Mouse (Mus musculus): Measurements from ENCODE around the gene Gm48551.

Gm48551 gene

DNA sequence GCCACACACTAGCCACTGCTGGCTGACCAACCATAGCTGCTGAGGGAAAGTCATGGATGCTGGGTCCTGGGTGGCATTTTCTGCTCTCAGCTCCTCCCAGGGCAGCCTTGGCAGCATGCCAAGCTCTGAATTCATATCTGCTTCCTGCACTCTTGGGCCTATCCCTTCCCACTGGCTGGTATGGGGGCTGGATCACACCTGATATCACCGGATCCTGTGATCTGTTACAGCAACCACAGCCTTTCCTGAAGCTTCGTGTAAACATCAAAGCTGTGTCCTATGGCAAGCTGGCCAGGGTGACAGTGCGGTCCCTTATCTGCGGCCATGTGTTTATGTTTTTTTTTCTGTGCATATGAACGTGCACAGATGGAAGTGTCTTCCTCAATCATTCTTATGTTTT, 2.2 kb upstream of the Gm48551 start:
- no peak for DNase-seq (ENCODE audit: low read depth, low spot score)

DNA sequence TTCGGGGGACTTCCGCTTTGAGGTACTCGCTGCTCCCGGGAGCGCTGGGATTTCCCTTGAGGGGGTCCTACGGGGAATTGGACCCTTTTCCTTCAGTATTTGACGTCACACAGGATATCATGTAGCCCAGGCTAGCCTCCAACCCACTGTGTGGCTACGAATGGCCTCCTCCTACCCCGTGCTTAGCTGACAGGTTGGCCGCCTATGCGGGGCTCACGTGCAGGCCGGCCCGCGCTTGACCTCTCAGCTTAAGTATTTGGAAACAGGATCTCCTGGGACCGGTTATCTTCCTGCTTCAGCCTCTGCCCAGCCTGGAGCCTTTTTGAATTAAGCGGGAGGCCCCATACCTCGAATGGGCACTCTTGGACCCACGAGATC, 328 bp downstream of the Gm48551 start:
- no peak for DNase-seq (ENCODE audit: low read depth, low spot score)

DNA sequence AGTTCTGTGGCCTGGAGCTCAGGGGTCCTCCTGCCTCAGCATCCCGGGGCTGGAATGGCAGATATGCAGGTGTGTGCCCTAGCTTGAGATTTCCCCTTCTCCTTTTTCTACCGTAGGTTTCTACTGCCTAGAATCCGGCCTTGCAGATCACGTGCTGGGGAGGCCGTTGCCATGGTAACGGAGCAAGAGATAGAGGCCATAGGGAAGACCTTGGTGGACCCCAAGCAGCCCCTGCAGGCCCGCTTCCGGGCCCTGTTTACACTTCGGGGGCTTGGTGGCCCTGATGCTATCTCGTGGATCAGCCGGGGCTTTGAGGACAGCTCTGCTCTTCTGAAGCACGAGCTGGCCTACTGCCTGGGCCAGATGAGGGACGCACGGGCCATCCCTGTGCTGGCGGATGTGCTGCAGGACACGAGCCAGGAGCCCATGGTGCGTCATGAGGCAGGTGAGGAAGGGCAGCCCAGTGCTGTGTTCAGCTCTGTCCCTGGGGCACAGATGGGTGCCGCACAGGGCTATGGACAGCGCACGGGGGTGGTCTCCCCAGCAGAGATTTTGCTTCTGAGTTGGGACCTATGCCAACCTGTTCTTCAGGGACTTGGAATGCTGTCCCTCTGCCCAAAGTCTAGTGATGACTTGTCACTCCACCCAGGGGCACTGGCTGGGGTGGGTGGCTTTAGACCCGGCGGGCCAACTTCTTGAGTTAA, 1.5 kb downstream of the Gm48551 start:
- no peak for DNase-seq (ENCODE audit: low read depth, low spot score)

DNA sequence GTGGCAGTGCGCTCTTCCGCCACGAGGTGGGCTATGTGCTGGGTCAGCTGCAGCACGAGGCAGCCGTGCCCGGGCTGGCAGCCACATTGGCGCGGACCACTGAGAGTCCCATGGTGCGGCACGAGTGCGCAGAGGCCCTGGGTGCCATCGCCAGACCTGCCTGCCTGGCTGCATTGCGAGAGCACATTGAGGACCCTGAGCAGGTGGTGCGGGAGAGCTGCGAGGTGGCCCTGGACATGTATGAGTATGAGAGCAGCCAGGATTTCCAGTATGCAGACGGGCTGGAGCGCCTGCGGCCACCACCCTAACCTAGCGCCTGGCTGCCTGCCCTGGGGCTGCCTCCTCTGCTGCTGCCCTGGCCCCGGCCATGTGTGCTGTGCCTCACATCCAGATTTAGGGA, 3.5 kb downstream of the Gm48551 start:
- no peak for DNase-seq (ENCODE audit: low read depth, low spot score)

DNA sequence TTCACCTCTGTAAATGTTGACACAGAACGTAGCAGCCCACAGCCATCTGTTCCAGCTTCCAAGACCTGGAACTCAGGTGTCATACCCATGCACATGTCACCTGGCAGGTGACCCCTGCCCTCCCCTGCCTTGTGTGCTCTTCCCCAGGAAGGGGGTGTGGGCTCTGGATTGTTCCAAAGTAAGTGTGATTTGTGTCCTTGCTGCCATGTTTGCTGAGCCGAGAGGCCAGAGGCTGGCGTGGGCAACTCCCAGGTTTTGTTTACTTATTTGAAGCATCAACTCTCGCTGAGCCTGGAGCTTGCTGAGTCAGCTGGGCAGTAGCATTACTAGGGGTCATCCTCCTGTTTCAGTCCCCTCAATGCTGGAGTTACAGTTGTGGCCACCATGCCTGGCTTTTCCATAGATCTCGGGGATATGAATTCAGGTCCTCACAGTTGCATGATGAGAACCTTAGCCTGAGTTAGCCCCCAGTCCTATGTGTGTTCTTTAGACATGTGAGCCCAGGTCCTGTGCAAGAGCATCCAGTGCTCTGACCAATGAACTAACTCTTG, 4.3 kb downstream of the Gm48551 start, which contains the start of gene Gm48552:
Gene Gm48552 (plus strand): TSS at position 501 of the 551 bp plus-strand sequence.
- no peak for DNase-seq (ENCODE audit: low read depth, low spot score)

DNA sequence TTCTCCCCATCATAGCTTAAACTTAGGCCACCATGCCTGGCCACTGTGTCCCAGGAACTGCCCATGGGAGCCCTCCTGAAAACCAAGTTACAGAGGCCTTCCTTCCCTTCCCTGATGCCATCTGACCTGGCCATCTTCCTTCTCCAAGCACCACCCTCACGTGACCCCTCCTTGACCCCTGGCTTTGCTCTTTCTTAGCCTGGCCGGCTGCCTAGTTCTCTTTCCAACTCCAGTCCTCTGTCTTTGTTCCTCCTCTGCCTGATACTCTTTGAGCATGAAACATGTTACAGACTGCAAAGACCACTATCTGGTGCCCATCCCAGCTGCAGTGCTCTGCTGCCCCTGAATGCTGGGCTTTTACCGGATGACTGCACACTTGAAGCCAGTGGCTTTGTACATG, 5.1 kb downstream of the Gm48551 start:
- no peak for DNase-seq (ENCODE audit: low read depth, low spot score)

DNA sequence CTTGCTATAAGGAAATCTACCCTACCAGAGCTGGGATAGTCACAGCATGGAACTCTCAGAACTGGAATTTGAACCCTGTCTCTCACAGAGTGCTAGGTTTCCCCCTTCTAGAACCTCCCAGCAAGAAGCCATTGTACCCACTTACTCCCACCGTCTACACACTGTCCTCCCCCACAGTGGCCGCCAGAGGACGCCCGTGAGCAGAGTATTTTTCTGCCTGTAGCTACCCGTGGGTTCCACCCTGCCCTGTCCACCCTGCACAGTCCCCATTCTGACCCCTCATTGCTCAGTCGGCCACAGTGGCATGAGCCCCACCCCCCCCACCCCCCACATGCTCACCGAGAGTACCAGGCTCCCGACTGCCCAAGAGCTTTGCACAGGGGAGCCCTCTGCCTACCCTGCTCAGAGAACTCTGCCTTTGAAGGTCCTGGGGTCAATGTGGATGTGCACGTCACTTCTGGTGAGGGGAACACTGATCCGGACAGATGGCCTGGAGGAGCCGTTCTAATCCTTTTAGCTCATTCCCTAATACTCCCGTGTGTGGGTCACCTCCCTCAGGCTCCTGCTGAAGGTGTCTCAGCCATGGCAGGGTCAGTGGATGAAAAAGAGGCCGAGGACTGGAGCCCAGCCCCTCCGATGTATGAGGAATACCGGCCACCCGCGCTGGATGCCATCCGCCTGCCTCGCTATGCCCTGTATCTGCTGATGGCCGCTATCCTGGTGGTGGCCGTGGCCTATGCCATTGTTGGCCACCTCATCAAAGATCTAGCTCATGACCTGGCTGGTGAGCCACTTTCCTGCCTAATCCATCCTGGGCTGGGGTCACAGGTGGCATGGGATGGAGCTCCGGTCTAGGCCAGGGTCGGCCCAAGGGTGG, 5.8 kb downstream of the Gm48551 start:
- no peak for DNase-seq (ENCODE audit: low read depth, low spot score)

DNA sequence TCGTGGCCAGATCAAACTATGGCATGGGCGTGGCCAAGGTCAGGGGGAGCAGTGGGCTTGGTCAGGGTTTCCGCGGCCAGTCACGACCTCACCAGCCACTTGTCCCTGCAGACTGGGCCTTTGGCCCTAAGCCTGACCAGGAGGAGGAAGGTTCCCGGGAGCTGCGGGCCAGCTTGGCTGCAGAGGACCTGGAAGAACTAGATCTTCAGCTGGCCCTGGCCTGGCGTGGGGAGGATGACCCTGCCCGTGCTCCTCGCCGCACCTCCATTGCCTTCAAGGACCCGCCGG, 6.4 kb downstream of the Gm48551 start:
- DNase-seq (ENCODE audit: low read depth, low spot score): no peak

DNA sequence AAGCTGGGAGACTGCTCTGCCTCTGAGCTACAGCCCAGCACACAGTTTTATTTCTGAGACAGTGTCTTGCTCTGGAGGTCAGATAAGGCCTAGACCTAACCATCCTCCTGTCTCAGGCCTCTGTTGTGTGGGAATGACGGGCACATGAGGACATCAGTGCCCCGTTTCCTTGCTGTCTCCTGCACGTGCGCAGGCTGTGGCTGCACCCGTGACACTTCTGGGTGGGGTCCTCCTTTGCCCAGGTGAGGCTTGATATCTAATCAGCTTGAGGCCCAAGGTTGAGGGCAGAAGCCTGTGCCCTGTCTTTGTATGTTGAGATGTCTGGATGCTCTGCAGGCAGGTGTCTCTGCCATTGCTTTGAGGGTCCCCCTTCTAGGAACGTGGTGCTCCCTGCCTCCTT, 8.0 kb downstream of the Gm48551 start:
- DNase-seq (ENCODE audit: low read depth, low spot score): no peak

DNA sequence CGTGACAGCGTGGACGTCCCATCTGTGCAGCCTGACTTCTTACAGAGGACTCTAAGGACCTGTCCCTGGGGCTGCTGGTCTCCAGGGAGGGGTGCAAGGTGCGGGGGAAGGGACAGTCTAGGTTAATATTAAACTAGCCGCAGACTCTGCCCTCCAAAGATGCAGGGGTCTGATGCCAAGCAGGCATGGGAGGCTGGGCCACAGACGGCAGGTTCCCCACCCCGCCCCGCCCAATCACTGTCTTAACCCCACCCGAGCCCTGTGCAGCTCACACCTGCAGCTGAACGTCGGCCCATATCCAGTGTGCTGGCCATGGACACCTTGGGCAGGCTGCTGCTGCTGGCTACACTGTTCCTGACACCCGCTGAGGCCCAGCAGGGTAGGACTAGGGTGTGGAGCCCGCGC, 8.5 kb downstream of the Gm48551 start, which contains the start of gene Smim24:
Gene Smim24 (plus strand): TSS at position 271 of the 405 bp plus-strand sequence.
- no peak for DNase-seq (ENCODE audit: low read depth, low spot score)

DNA sequence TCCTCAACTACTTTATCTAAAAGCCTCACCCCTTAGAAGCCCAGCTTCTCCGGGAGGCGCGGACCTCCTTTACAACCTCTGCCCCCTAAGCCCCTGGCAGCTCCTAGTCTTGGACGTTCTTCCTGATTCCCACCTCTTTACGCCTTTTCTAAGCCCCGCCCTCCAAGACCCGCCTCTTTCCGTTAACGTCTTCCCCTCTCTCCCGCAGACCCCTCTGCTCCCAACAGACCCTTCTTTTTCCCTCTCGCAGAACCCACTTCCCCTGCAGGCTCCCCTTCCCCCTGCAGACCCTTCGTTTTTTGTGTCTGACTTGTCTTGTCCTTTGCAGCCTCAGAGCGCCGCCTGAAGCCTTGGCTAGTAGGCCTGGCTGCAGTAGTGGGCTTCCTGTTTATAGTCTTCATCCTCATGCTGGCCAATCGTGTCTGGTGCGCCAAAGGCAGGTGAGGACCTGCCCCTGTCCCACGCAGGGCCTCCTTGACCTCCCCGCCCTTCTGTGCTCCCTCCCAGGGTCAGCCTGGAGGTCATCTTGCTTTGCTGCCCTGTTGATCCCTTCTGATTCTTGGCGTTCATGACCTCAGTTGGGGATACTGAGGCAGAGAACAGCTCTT, 9.3 kb downstream of the Gm48551 start:
- no peak for DNase-seq (ENCODE audit: low read depth, low spot score)

DNA sequence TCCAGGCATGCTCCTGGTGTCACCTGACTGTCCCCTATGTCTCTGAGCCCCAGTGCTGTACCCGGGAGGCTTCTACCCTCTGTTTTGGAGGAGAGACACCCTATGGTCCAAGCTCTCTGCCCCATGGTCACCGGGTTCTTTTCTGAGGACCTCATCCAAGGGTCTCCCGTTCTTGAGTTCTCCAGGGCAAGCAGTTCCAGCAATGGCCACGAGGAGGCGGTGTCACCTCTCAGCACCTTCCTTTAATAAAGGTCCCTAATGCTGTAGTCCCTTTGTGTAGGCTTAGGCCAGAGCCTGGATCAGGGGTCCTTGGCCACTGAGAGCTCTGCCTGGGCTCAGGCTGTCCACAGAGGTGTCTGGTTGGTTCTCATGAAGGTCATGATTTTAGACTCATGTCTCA, 10.9 kb downstream of the Gm48551 start:
- no peak for DNase-seq (ENCODE audit: low read depth, low spot score)

DNA sequence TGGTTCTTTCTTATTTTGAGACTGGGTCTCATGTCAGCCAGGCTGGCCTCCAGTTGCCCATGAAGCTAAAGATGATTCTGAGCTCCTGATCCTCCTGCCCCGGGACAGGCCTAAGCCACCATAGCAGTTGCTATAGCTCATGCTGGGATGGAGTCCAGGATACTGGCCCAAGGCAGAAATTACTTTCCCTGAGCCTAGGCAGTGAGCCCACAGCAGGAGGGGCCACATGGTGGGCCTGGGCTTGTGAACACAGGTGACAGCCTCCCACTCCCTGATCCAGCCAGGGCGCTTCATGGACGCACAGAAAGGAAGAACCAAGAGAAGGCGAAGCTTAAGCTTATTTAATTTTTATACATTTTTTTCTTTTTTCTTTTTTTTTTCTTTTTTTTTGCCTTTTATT, 11.6 kb downstream of the Gm48551 start:
- no peak for DNase-seq (ENCODE audit: low read depth, low spot score)

DNA sequence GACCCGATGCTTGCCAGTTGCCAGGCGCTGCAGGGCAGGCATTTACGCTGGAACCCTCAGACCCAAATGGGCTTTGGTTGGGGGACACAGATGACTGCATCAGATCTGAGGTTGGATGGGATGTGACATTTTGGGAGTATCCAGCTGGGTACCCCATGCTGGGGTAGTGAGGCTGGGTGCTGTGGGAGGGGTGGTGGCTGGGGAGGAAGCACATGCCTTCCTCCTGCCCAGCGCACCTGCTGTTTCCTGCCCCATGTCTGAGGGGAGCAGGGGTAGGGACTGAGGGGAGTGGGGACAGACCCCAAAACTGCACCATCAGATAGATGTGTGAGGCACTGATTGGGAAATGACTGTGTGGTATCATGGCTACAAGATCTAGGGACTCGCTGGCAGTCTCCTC, 12.5 kb downstream of the Gm48551 start:
- DNase-seq (ENCODE audit: low read depth, low spot score): no peak

DNA sequence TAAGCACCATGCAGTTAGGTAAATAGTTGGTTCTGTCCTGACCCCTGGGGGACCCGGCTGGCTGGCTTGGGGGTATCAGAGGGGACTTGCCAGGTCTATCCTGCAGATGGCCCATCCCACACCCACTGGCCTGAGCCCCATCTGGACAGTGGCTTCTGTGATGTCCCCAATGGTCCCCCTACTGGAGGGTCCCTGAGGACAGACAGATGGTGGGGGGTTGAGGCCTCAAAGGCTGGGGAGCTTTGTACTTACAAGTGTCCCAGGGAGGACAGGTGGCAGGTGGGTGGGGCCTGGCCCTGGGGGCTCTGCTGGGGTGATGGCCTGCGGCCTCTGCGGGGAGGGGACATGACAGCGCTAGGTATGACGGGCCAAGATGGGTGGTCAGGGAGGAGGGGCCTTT, 15.0 kb downstream of the Gm48551 start:
- no peak for DNase-seq (ENCODE audit: low read depth, low spot score)

DNA sequence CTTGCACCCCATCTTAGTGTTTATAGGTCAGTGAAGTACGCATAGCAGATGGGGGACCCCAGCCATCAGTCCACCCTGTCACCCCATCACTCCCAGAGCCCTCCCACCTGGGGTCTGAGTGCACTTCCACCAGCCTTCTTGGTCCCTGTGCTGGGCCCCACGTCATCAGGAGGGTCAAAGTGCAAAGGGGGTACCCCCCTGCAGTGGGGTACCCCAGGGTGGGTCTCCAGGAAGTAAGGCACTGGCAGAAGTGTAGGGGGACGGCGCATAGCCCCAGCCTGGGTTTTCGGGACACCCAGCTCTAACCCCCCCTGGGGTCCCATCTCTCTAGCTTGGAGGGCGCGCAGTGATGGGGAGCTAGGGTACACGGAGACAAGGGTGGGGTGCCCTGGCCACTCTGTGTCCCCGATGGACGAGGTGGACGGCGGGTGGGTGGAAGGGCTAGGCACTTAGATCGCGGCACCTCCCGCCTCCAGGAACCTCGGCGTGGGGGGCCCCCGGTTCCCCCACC, 15.6 kb downstream of the Gm48551 start:
- no peak for DNase-seq (ENCODE audit: low read depth, low spot score)

DNA sequence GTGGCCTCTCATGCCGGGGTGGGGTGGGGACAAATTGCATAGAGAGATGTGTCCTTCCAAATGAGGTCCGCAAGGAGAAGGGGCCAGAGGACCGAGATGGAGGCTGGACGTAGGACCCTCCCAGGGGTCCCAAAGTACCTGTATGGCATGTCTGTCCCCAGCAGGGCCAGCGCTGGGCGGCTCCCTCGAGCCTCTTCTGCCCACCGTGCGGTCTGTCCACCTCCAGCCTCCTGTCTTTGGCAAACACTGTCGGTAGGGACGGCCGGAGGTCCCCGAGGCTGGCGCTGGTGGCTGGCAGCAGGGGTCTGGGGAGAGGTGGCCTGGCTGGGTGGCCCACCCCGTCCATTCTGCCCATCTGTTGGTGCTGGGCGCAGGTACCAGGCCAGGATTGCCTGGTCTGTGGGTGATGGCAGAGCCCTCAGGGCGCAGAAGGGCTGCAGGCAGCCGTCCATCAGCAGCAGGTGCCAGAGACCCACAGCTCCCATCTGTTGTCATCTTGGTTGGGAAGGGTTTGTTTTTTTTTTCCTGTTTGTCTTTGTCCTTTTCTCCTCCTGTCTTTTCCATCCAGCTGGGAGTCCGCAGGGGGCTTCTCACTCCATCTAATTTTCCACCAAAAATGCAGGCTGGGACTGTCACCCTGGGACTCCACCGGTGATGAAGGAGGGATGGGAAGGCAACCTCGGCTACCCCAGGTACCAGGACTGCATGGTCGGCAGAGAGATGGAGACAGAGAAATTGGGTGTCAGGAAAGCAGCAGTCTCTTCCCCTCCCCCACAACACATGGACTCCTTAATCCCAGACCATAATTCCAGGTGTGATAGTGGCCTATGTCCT, 16.3 kb downstream of the Gm48551 start:
- no peak for DNase-seq (ENCODE audit: low read depth, low spot score)

DNA sequence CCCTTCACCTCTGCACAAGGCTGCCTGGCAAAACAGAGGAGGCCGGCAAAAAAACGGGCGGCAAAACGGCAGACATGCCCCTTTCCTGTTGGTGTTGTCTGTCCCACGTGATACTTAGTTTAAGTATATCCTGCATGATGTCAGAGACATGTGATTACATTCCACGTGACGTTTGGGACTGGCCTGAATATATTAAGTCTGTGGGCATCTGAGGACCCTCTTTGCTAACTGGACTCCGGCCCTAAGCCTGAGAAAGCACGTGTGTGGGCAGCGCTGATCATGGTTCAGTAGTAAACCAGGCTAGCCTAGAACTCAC, 16.9 kb downstream of the Gm48551 start:
- no peak for DNase-seq (ENCODE audit: low read depth, low spot score)

DNA sequence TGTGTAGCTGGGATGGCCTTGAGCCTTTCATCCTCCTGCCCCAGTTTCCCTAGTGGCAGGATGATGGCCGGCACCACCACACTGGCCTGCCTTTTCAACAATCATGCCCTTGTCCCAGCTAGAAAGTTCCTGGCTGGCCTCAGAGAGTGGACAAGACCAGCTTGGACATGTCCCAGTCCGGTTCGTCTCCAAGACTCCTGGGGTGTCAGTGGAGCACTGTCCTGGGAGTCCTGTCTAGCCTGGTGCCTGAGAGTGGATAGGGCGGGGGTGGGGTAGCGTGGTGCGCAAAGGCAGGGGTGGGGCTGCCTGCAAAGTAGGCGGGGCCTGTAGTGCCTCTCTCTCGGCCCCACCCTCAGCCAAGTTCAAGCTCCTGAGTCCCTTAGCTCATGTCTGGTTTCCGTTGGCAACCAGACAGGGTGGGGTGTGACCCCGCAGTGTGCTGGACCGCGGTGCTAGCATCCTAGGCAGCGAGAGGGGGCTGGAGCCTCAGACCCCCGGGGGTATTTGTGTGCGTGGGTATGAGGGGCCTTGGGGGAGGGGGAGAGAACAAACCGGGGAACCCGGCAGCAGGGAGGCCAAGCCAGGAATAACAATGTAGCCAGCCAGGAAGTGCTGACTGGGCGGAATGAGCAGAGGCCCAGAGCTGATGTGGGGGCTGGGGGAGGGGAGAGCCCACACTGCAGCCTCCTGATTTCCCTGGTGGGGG, 17.4 kb downstream of the Gm48551 start:
- no peak for DNase-seq (ENCODE audit: low read depth, low spot score)

DNA sequence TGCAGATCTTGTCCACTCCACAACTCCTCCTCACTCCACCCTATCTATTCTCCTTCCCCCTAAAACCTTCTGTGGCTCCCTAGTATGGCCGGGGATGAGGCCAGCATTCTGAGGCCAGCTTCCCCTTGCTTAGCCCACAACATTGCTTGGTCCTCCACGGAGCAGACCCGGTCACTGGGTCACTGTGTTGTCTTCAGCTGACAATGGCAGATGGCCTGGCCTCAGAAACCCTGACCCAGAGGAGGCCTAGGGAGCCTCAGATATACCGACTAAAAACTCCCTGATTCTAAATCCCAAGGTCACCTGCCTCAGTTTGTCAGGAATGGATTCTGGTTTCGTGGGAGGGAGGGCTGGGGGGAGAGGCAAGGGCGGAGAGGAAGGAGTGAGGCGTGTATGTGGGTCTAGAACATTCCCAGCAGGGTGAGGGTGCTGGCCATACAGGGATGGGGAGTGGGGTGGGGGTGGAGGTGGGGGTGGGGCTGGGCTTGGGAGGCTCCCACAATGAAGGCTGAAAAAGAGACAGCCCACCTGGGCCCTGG, 18.0 kb downstream of the Gm48551 start:
- DNase-seq (ENCODE audit: low read depth, low spot score): no peak

DNA sequence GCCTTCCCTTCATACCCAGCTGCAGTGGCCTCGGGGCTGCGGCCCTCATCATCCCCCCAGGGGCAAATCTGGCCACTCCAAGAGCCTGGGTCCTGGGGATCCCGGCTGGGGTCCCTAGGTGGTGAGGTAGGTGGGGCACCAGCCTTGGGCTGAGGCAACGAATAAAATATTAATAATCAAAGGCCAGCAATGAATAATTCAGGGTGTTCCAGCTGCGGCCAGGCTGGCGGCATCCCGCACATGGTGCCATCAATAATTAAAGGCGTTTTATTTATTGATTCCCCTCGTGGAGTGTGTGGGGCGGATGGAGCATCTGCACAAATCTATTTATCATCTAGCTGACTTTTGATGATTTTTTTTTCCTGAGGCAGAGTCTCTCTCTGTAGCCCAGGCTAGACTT, 19.2 kb downstream of the Gm48551 start:
- DNase-seq (ENCODE audit: low read depth, low spot score): no peak

Data from brain, embryonic 18.5 days (tissue).